Mouse (Mus musculus): ENCODE measurements at regions not wholly inside any gene's neighbourhood (a gene's known extent, or its start where the extent isn't known, plus 50 kb on each side); places are given as distances from the start of the nearest gene placed in this dataset.

DNA sequence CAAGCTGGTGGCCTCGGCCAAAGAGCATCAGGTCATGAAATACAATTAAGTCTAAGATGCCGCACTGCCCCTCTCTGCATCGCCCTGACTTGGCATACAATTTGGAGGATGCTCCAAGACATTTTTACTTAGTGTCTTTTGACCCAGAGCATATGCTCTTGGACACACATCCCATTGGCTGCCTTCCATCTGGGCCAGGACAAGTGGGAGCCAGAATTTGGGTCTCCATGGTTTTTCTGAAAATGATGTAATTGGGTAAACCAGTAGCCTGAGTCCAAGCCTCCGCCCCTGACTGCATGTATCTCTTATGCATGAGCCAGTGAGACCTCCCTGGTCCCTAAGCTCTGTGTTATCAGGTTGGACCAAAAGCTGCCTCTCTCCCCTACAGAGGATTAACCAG is 117.1 kb upstream of the Rpl38 start:
- no peak for DNase-seq (ENCODE audit: low spot score)

GRCm38 (mm10) chr11:114548658-114549057 is 119.7 kb upstream of the Rpl38 start:
- DNase-seq (ENCODE audit: low spot score), result no peak

DNA sequence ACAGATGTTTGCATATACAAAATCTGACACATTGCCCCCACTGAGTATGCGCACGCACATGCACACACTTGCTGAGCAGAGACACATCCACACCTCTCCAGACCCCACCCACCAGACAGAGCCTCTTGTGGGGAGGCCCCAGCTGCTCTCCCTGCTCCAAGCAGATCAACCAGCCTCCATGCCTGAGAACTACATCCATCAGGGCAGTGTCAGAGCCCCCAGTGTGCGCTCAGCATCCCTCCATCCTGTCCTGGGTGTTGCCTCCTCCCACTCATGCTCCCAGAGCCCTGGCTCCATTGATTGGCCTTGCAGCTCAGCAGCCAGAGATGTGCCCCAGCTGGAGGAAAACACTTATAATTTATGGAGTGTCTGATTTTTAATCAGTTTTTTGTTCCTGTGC is 124.1 kb upstream of the Rpl38 start:
- DNase-seq (ENCODE audit: low spot score), result no peak

DNA sequence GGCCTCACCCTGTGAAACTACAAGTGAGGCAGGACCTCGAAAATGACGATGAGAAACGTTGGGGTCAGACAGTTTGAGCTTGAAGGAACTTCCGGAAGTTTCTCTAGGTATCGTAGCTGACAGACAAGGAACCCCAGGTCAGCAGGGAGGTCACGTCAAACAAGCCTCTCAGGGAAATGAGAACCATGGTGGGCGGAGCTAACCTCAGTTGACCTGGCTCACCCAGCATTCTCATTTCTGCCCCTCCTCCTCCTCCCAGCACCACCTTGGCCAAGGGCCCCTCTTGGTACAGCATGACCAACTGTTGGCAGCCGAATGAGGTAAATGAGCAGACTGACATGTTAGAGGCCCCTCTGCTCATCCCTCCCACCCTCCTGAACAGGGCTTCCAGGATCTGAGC is 126.2 kb upstream of the Rpl38 start:
- DNase-seq (ENCODE audit: low spot score), result no peak

GRCm38 (mm10) chr11:114540503-114540902 is 127.8 kb upstream of the Rpl38 start:
- no peak for DNase-seq (ENCODE audit: low spot score)

GRCm38 (mm10) chr11:114536616-114537493 is 131.5 kb upstream of the Rpl38 start:
- DNase-seq (ENCODE audit: low spot score), result no peak

GRCm38 (mm10) chr11:114535900-114536299 is 132.4 kb upstream of the Rpl38 start:
- no peak for DNase-seq (ENCODE audit: low spot score)

- DNase-seq (ENCODE audit: low spot score), result no peak
Observed at GRCm38 (mm10) chr11:114534436-114534835, 133.9 kb upstream of the Rpl38 start.

- no peak for DNase-seq (ENCODE audit: low spot score)
Observed at GRCm38 (mm10) chr11:114531241-114531765, 137.0 kb upstream of the Rpl38 start.

GRCm38 (mm10) chr11:114528937-114529772 is 139.2 kb upstream of the Rpl38 start:
- no peak for DNase-seq (ENCODE audit: low spot score)

- DNase-seq (ENCODE audit: low spot score), result no peak
Observed at GRCm38 (mm10) chr11:114523444-114524238, 144.7 kb upstream of the Rpl38 start.

DNA sequence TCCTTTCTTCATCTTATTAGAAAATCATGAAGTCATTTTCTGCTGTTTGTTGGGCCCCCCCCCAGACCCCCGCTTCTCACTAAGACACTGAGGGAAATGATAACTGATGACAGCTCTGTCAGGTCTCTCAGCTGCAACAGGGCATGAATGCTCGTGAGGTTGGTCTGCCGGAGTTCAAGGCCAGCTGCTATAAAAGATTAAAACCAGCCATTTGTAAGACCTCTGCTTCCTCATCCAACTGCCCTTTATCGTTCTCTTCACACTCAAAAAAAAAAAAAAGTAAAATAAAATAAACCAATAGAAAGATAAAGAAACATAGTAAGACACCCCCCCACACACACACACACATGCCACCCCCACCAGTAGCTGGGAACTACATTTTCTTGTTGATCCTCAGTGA is 153.0 kb upstream of the Rpl38 start:
- no peak for DNase-seq (ENCODE audit: low spot score)

DNA sequence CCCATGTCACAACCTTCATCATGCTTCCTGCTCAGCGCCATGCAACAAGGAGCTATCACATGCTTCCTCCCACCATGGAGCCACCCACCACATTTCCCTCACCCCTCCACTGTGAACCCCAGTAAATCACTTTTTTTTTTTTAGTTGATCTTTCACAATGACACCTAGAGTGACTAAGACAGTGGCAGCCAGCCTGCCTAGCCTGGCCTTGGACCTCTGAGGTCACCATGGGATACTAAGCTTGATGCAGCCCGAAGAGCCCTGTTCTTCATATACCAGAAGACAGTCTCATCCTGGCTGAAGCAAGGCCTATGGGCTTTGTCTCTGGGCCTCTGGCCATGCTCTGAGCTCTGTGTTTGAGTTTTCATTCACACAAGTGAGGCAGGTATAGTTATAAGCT is 154.2 kb upstream of the Rpl38 start:
- DNase-seq (ENCODE audit: low spot score), result no peak

- no peak for DNase-seq (ENCODE audit: low spot score)
Observed at GRCm38 (mm10) chr11:114513446-114513845, 154.9 kb upstream of the Rpl38 start.

GRCm38 (mm10) chr11:114511994-114512393 is 156.3 kb upstream of the Rpl38 start:
- no peak for DNase-seq (ENCODE audit: low spot score)

DNA sequence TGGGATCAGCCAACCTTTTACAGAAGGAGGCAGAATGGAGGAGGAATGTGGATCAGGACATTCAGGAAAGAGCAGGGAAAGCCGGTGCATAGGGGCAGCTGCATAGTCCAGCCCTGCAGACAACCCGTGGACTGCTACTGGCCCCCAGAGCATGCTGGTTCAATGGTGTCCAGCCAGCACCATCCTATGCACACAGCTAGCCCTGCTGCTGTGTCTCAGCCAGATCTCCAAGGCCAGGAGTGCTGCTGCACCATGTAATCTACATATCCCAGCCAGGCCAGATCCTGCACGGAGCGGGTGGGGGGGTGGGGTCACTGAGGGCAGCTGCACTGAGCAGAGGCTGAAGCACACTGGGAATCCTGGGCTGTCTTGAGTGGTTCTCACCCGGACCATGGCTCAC is 165.8 kb upstream of the Rpl38 start:
- DNase-seq (ENCODE audit: low spot score), result no peak

DNA sequence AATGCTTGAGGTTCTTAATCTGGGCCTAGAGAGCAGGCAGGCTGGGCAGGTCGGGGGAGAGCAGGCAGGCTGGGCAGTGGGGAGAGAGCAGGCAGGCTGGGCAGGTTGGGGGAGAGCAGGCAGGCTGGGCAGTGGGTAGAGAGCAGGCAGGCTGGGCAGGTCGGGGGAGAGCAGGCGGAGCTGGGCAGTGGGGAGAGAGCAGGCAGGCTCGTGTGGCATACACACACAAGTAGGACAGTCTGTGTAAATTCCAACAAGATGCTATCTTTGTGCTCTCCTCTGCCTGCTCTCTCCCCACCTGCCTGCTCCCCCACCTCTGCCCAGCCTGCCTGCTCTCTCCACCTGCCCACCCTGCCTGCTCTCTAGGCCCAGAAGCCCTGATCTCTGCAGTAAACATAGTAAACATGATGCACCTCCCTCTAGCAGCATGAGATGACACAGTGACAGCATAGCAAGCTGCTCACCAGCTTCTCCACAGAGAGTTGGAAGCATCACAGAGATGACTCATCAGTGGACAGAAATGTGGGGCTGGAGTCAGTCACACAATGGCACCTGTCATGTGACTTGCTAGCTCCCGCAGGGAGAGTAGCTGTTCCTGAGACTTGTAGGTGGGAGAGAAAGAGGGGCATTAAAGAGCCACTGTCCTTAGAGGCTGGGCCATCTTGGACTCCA is 166.3 kb upstream of the Rpl38 start:
- no peak for DNase-seq (ENCODE audit: low spot score)

DNA sequence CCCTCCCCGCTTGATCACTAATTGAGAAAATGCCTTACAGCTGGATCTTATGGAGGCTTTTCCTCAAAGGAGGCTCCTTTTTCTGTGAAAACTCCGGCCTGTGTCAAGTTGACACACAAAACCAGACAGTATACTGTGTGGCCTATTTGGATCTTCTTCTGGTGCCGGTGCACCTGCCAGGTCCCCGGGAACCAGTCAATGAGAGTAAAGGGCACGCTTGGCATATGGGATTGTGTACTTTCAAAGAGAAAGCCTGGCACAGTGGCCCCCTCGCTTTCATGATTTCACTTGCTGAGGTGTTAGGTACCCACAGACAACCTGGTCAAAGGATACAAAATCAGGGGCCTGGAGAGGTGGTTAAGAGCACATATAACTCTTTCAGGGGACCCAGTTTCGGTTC is 167.9 kb upstream of the Rpl38 start:
- DNase-seq (ENCODE audit: low spot score), result no peak

- DNase-seq (ENCODE audit: low spot score), result no peak
Observed at GRCm38 (mm10) chr11:114499665-114500064, 168.7 kb upstream of the Rpl38 start.

- no peak for DNase-seq (ENCODE audit: low spot score)
Observed at GRCm38 (mm10) chr11:114495520-114495921, 172.8 kb upstream of the Rpl38 start.

GRCm38 (mm10) chr11:114486455-114486854 is 181.9 kb upstream of the Rpl38 start:
- DNase-seq (ENCODE audit: low spot score), result no peak

DNA sequence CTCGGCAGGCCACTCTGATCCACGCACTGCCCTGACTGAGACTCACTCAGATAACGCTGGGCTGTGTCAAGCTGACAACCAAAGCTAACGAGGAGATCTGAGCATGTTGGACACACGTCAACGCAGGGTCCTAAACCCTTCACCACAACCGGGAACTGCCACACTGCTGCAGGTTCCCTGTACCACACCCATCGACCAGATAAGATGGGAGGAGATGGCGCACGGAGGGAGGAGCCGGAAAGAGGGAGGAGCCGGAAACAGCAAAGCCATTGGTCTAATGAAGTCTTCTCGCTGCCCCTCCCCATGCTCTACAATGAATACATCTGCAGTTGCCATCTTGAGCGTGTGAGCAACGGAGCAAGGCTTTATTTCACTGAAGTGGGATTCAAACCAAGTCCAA is 182.9 kb upstream of the Rpl38 start:
- DNase-seq (ENCODE audit: low spot score), result no peak

All from ovary, adult 18-20 months (tissue).